ENCODE assay signal across 9 mouse cellular contexts in genomic region chr2:45104066-45104465, GRCm38 (mm10). TPM values are rescaled to one million over a fixed set of nuclear protein-coding genes. Genes with fewer than 3 reads are reported as not detected.
DNase-seq lines count a peak whose midpoint lies in the region; ATAC-seq and TF ChIP-seq lines count a peak whose summit lies in the region.
"Had no signal": no experiment of that assay in that cellular context is flagged by ENCODE, and none has a peak within 500 bp of the region (broad histone marks: within the 10 kb centered on the region; RNA-seq: fewer than 3 reads in every experiment).

No protein-coding gene starts in this region.

- H3K9me3 ChIP-seq in kidney, embryonic 16.5 days (ENCODE audit: low read length), result no peaks in the 10 kb centered on the region
- H3K9me3 ChIP-seq in forebrain, embryonic 13.5 days (replicated peaks), result no peaks in the 10 kb centered on the region
- H3K9me3 ChIP-seq in hindbrain, embryonic 16.5 days (ENCODE audit: control insufficient read depth, low read length), result no peaks in the 10 kb centered on the region
- H3K9me3 ChIP-seq in neural tube, embryonic 12.5 days, result no peaks in the 10 kb centered on the region
- H3K9me3 ChIP-seq: G1E had no signal

- TF ChIP-seq POLR2A in cerebellum, adult 2 months (IDR thresholded peaks at IDR 0.05; ENCODE audit: borderline replicate concordance, insufficient read depth, low read length), result no peak

- WGBS in kidney, embryonic 16.5 days, result 58% methylated on average over 4 of the region's 4 CpGs
- WGBS in forebrain, embryonic 13.5 days, result 37% methylated on average over 4 of the region's 4 CpGs
- WGBS in hindbrain, embryonic 16.5 days, result 46% methylated on average over 4 of the region's 4 CpGs
- 40% methylated on average over 4 of the region's 4 CpGs for WGBS in neural tube, embryonic 12.5 days
- 73% methylated on average over 4 of the region's 4 CpGs for WGBS in cerebellum, adult 2 months

- H3K4me2 ChIP-seq in kidney, embryonic 16.5 days (replicated peaks; ENCODE audit: low read depth, low read length), result peak overlapping the region; percentile 70; the same call in 1 of the 2 replicates
- peak overlapping the region; percentile 75 for H3K4me2 ChIP-seq in forebrain, embryonic 13.5 days
- peak overlapping the region; percentile 76 for H3K4me2 ChIP-seq in hindbrain, embryonic 16.5 days (ENCODE audit: low read length)
- H3K4me2 ChIP-seq in neural tube, embryonic 12.5 days (replicated peaks), result peak overlapping the region; percentile 78

- H3K27ac ChIP-seq in kidney, embryonic 16.5 days (ENCODE audit: low read length), result peak overlapping the region; percentile 30; the same call in 1 of the 2 replicates
- peak overlapping the region; percentile 76 for H3K27ac ChIP-seq in forebrain, embryonic 13.5 days
- no peak overlapping the region for H3K27ac ChIP-seq in hindbrain, embryonic 16.5 days (ENCODE audit: low read depth, low read length)
- no peak overlapping the region for H3K27ac ChIP-seq in neural tube, embryonic 12.5 days
- no peak overlapping the region for H3K27ac ChIP-seq in cerebellum, adult 2 months (ENCODE audit: insufficient read depth, low read length)

- TF ChIP-seq CTCF in cerebellum, adult 2 months (IDR thresholded peaks at IDR 0.05; ENCODE audit: borderline replicate concordance, insufficient read depth, low read depth, low read length), result no peak

- no peak for ATAC-seq in kidney, embryonic 16.5 days (ENCODE audit: low FRiP score, low TSS enrichment)
- no peak for ATAC-seq in forebrain, embryonic 13.5 days
- ATAC-seq in hindbrain, embryonic 16.5 days, result no peak
- no peak for ATAC-seq in neural tube, embryonic 12.5 days (ENCODE audit: low FRiP score, low read depth)

- DNase-seq in kidney, postnatal 4 days, result no peak
- no peak for DNase-seq in c-Kit-positive CD71-positive TER-119-positive erythroid progenitor cells, embryonic 14.5 days (ENCODE audit: low spot score)
- no peak for DNase-seq in cerebellum, adult 2 months
- DNase-seq: kidney, postnatal 14 days had no signal

- no peak overlapping the region; the same call in 1 of the 2 replicates for H3K9ac ChIP-seq in kidney, embryonic 16.5 days (replicated peaks; ENCODE audit: low read length)
- peak overlapping the region; percentile 63 for H3K9ac ChIP-seq in forebrain, embryonic 13.5 days
- H3K9ac ChIP-seq in hindbrain, embryonic 16.5 days (ENCODE audit: low read depth, low read length), result no peak overlapping the region
- H3K9ac ChIP-seq in neural tube, embryonic 12.5 days, result no peak overlapping the region

- H3K36me3 ChIP-seq in kidney, embryonic 16.5 days (ENCODE audit: insufficient read depth, low read length), result no peaks in the 10 kb centered on the region
- 0 out of 2 replicates have a peak, but pooled peaks cover 4% of the 10 kb centered on the region for H3K36me3 ChIP-seq in forebrain, embryonic 13.5 days (ENCODE audit: poor library complexity, severe bottlenecking)
- no peaks in the 10 kb centered on the region for H3K36me3 ChIP-seq in hindbrain, embryonic 16.5 days (ENCODE audit: control insufficient read depth, insufficient read depth, low read length)
- H3K36me3 ChIP-seq in neural tube, embryonic 12.5 days, result no peaks in the 10 kb centered on the region

- no peaks in the 10 kb centered on the region for H3K27me3 ChIP-seq in kidney, embryonic 16.5 days (ENCODE audit: insufficient read depth, low read length)
- no peaks in the 10 kb centered on the region for H3K27me3 ChIP-seq in forebrain, embryonic 13.5 days
- no peaks in the 10 kb centered on the region for H3K27me3 ChIP-seq in hindbrain, embryonic 16.5 days (replicated peaks; ENCODE audit: control insufficient read depth, insufficient read depth, low read length)
- no peaks in the 10 kb centered on the region for H3K27me3 ChIP-seq in neural tube, embryonic 12.5 days (replicated peaks)
- H3K27me3 ChIP-seq in cerebellum, adult 2 months (ENCODE audit: control insufficient read depth, insufficient read depth, low read length), result peaks cover 5% of the 10 kb centered on the region; the same call in 1 of the 2 replicates

- no peak overlapping the region for H3K4me3 ChIP-seq in kidney, embryonic 16.5 days (ENCODE audit: low read length)
- H3K4me3 ChIP-seq in forebrain, embryonic 13.5 days, result peak overlapping the region; percentile 21; the same call in 1 of the 2 replicates
- no peak overlapping the region for H3K4me3 ChIP-seq in hindbrain, embryonic 16.5 days (ENCODE audit: low read length)
- H3K4me3 ChIP-seq in neural tube, embryonic 12.5 days, result no peak overlapping the region
- no peak overlapping the region for H3K4me3 ChIP-seq in cerebellum, adult 2 months (replicated peaks; ENCODE audit: insufficient read depth, low read depth, low read length)

- peaks cover 49% of the 10 kb centered on the region; the same call in 1 of the 2 replicates for H3K4me1 ChIP-seq in kidney, embryonic 16.5 days (ENCODE audit: insufficient read depth, low read length)
- peaks cover 91% of the 10 kb centered on the region for H3K4me1 ChIP-seq in forebrain, embryonic 13.5 days
- H3K4me1 ChIP-seq in hindbrain, embryonic 16.5 days (ENCODE audit: control insufficient read depth, insufficient read depth, low read depth, low read length), result peaks cover 16% of the 10 kb centered on the region
- peaks cover 81% of the 10 kb centered on the region for H3K4me1 ChIP-seq in neural tube, embryonic 12.5 days
- H3K4me1 ChIP-seq in cerebellum, adult 2 months (ENCODE audit: control insufficient read depth, insufficient read depth, low read length), result no peaks in the 10 kb centered on the region

RNA-seq across cellular contexts. Expression of gene Zeb2, which starts 13.1 kb away (rescaled TPM):
- polyA plus RNA-seq in kidney, embryonic 16.5 days (2015; fragmentation: Nextera tagmentation; extraction: Ambion mirVana), result 49.3 and 57.6 TPM in 2 replicates
- polyA plus RNA-seq in forebrain, embryonic 13.5 days (2015; fragmentation: Nextera tagmentation; extraction: Ambion mirVana), result 74.7 and 85.4 TPM in 2 replicates
- 30.3 and 36.8 TPM in 2 replicates for polyA plus RNA-seq in hindbrain, embryonic 16.5 days (2015; fragmentation: Nextera tagmentation; extraction: Ambion mirVana)
- 55.6 and 58.7 TPM in 2 replicates for polyA plus RNA-seq in neural tube, embryonic 12.5 days (2016; fragmentation: Nextera tagmentation; extraction: Ambion mirVana)
- 35.8 and 40.5 TPM in 2 replicates for polyA plus RNA-seq in cerebellum, adult 2 months (2012; rRNA removed)

Comparison
In these comparisons a context has a peak if more than half of its experiments do, and no peak if none do; other contexts are left out.
1. H3K27ac ChIP-seq: peak in kidney, embryonic 16.5 days (single experiment) and forebrain, embryonic 13.5 days (single experiment); none in hindbrain, embryonic 16.5 days (single experiment), neural tube, embryonic 12.5 days (single experiment) and cerebellum, adult 2 months (single experiment).
2. Peak in every context shown above with its lines, with median percentiles within 50 percentile points of each other: H3K4me2 ChIP-seq.